Mouse (Mus musculus) splenic B cell, adult 2 months (primary cell): ENCODE results near the gene Stip1.
A peak's percentile ranks its signal among the peaks of the same experiment; 100 is the strongest.
"Not testable (repeated sequence)": the region's sequence is repeated elsewhere in the genome, so short reads cannot be mapped to it uniquely, and the experiment has no call there.

ENCODE experiments used
- DNase-seq: peaks from one replicate; pipeline ENCODE4 v3.0.0-alpha.2; 2011; ENCODE audit warnings: low read depth, low spot score
- H3K27me3 ChIP-seq: 2 replicates; pipeline ENCODE4 v1.6.1; 2012; ENCODE audit warnings: mild to moderate bottlenecking, low read length, moderate library complexity, mixed read lengths; ENCODE audit not compliant: control insufficient read depth, poor library complexity, insufficient read depth, severe bottlenecking
- H3K36me3 ChIP-seq: 2 replicates; pipeline ENCODE4 v1.6.1; 2012; ENCODE audit warnings: mild to moderate bottlenecking, low read length, moderate library complexity, mixed read lengths; ENCODE audit not compliant: control insufficient read depth, poor library complexity, insufficient read depth, severe bottlenecking

Stip1 gene

GRCm38 (mm10) chr19:7013984-7014383 lies 25.8 kb downstream of the Stip1 start:
- H3K27me3 ChIP-seq: no peaks in the 10 kb centered on the region
- peaks cover 14% of the 10 kb centered on the region; the same call in 1 of the 2 replicates for H3K36me3 ChIP-seq
- DNase-seq: no peak

GRCm38 (mm10) chr19:7012426-7012825 lies 27.3 kb downstream of the Stip1 start:
- no peaks in the 10 kb centered on the region for H3K27me3 ChIP-seq
- H3K36me3 ChIP-seq: peaks cover 14% of the 10 kb centered on the region; the same call in 1 of the 2 replicates
- DNase-seq: no peak

DNA sequence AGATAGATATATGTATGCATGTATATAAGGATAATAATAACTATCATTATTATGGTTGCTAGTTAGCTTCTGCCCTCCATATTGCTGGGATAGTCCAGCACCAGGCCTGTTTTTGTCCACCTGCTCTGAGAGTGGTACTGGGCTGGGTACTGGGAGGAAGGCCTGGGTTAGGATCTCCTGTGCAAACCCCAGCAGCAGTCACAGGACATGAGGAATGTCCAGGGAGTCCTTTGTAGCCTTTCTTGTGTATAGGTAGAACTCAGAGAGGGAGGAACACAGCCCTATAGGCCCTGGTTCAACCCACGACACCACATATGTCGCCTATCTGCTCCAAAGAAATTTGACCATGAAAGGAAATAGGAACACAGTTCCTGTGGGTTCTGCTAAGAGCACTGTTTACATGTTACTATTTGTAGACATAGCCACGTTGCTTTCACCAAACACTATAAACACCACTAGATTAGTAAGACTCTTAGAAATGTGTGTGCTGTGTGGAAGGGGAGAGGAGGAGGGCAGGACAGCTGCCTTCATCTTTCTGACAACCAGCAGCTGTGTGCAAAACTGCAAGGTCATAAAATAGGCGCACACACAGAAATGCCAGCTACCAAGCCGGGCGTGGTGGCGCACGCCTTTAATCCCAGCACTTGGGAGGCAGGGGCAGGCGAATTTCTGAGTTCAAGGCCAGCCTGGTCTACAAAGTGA lies 32.7 kb downstream of the Stip1 start:
- no peak for DNase-seq
- Histone ChIP-seq H3K36me3 (peaks cover 3% of the 10 kb centered on the region), H3K27me3 (no peaks in the 10 kb centered on the region)

DNA sequence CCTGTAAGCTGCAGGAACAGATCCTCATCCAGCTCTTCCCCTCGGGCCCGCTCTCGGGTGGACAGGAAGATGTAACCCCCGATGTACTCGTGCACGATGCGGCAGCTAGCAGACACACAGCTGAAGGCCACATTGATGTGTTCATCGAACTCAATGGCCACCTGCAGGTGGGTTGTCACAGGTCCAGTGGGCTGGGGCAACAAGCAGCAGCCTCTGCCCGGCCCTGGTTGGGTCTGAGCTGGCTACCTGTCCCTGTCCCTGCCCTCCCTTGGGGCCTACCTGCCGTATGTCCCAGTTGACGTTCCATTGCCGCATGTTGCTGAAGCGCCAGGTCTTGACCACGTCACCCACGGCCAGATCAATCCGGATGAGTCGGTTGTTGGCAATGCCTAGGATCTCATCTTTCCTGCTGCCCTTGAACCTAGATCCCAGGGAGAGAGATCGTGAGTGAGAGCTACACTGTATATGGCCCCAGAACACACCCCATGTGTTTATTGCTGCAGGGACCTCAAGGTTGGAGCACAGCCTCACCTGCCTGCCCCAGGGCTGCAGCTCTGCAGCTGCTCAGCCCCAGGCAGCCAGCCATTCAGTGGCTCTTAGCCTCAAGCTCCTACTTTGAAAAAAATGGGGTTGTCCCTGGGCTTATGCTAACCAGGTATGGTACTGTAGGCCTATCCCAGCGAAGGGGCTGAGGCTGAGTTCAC lies 40.3 kb downstream of the Stip1 start:
- Histone ChIP-seq H3K27me3 (no peaks in the 10 kb centered on the region), H3K36me3 (peaks cover 11% of the 10 kb centered on the region)
- no peak for DNase-seq

GRCm38 (mm10) chr19:6997721-6998290 lies 42.0 kb downstream of the Stip1 start:
- no peaks in the 10 kb centered on the region for H3K27me3 ChIP-seq
- no peak for DNase-seq
- H3K36me3 ChIP-seq: peaks cover 10% of the 10 kb centered on the region

- DNase-seq: peak; percentile 61
- H3K36me3 ChIP-seq: peaks cover 7% of the 10 kb centered on the region
- H3K27me3 ChIP-seq: no peaks in the 10 kb centered on the region
Measured at GRCm38 (mm10) chr19:6996006-6996405, 43.8 kb downstream of the Stip1 start, which contains the start of the genes Nudt22 and Trpt1. Gene Nudt22 (minus strand): TSS chr19:6996117. Gene Trpt1 (plus strand): TSS chr19:6996131.

DNA sequence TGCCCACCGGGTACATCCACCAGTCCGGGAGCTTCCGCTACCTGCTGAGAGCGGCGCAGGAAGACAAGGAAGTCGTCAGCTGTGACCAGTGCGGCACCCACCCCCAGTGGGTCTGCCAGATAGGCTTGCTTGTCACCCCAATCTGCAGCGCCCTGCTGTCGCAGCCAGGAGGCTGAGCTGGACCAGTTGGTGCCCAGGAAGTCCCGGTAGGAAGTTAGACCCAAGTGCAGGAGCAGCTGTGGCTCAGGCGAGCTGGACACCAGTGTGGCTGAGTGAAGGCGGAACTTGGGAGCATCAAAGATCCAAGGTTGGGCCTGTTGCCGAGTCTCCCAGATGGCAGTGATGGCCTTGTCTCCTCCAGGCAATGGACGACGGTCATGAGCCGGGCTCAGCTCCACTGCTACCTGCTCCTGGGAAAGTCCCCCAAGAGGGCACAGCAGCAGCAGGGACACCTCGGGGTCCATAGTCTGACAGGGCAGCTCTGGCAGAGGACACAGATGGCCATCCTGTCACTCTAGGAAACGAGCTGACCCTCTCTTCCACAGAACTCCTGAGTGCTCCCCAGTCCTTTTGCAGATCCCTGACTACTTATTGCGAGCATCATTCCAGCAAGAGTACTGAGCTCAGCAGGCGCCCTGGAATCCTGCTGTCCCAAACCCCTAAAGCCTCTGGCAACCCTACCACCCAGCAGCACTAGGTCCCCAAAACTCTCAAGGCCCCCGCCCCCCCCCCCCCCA lies 44.3 kb downstream of the Stip1 start:
- Histone ChIP-seq H3K36me3 (peaks cover 7% of the 10 kb centered on the region), H3K27me3 (no peaks in the 10 kb centered on the region)
- DNase-seq: no peak

DNA sequence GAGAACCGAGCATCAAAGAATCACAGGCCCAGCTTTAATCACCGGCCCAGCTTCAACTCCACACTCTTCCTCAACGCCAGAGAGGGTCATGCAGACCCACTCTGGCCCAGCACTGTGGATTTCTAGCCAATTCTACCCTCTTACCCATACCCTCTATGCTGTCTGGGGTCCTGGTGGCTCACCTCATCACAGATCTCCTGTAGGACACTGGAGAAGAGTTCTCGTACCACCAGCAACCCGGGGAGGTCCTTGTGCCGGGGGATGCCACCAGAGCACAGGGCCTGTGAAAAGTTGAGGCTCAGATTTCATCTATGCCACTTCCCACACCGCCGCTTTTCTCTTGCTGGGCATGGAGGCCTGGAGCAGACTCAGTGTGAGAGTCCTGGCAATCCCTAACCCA lies 45.3 kb downstream of the Stip1 start:
- peaks cover 4% of the 10 kb centered on the region for H3K36me3 ChIP-seq

DNA sequence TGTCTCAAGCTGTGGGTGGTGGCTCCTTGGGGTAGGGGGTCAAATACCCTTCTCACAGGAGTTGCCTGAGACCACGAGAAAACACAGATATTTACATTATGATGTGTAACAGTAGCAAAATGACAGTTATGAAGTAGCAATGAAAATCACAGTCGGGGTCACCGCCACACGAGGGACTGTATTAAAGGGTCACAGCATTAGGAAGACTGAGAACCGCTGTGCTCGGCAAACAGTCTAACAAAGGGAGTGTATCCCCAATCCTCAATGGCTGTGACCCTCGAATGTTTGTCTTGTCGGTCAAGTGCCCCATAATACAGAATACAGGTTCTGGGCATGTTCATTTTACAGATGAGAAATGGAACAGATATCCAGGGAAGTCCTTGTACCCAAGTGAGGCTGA lies 45.8 kb downstream of the Stip1 start:
- H3K36me3 ChIP-seq: no peaks in the 10 kb centered on the region; the same call in 1 of the 2 replicates
- no peak for DNase-seq
- no peaks in the 10 kb centered on the region for H3K27me3 ChIP-seq

More for the DNA sequence above, 45.3 kb downstream of the Stip1 start:
- DNase-seq: no peak
- H3K27me3 ChIP-seq: no peaks in the 10 kb centered on the region

DNA sequence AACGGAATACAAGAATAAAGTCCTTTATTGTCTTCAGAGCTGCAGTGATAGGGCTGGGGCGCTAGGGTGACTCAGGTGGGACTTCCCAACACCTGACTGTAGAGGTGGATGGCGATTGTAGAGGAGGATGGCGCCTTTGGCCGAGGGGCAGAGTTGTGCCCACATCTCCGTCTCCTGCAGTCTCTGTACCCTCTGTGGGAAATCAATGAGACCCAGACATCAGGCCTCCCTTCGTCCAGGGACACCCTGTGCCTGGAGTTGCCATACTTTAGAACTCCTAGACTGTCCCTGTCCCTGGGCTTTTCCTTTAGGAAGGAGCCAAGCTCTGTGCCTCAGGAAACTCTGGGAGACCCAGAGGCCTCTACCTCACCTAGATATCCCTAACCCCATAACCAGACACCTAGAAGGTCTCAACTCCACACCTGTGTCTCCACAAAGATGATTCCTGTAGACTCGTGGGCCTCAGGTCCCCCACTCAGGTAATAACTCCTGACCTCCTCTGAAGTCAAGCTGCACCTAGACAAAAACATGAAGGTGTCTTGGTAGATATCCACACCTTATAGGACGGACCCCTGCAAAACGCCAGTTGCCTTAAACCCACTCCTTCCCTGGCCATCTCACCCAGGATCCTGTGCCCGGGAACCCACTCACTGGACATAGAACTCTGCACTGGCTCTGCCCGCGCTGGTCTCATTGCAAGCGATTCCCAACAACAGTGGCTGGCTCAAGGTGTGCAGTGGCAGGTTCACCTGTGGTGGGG lies 46.6 kb downstream of the Stip1 start:
- H3K36me3 ChIP-seq: no peaks in the 10 kb centered on the region
- peak; percentile 31 for DNase-seq

DNA sequence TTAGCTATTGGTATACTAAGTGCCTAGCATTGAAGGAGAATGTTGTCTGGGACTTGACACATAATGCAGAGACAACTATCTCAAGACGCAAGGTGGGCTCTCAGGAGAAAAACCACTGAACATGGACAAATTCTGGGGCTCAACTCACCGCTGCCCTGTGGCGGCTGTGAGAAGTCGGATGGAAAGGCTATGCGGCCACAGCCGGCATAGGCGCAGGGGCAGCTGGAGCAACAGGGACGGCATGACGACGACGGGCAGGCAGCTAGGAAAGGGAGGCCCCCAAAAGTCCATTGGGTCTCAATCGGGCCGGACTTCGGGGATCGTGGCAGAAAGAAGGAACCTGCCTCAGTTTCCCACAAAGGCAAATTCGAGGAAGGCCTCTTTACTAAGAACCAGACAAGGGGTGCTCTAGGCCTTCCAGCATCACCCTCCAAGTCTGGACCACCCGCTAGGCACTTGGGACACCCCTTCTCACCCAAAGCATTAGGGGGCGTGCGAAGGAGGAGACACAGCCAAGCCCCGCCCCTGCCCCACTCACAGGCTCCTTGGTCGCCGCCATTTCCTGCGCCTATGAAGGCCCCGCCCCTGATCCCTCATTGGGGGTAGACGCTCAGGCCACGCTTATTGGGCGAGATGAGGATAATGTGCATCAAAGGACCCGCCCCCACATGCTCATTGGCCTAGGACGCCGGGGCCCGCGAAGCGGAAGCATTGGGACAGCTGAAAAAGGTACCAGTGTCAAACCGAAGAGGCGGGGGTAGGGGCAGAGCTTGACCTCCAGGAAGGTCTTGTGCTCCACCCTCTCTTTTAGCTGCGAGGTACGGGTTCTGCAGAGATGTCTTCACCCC lies 47.5 kb downstream of the Stip1 start, which contains the start of gene Dnajc4:
TSS of gene Dnajc4 (minus strand) at position 562 of the 848 bp plus-strand sequence.
- no peaks in the 10 kb centered on the region for H3K36me3 ChIP-seq
- H3K27me3 ChIP-seq: no peaks in the 10 kb centered on the region
- peak; percentile 98 for DNase-seq

More for the DNA sequence above, 46.6 kb downstream of the Stip1 start:
- H3K27me3 ChIP-seq: no peaks in the 10 kb centered on the region

GRCm38 (mm10) chr19:6991166-6991565 lies 48.6 kb downstream of the Stip1 start:
- not testable (repeated sequence) for DNase-seq, H3K27me3 ChIP-seq, H3K36me3 ChIP-seq

DNA sequence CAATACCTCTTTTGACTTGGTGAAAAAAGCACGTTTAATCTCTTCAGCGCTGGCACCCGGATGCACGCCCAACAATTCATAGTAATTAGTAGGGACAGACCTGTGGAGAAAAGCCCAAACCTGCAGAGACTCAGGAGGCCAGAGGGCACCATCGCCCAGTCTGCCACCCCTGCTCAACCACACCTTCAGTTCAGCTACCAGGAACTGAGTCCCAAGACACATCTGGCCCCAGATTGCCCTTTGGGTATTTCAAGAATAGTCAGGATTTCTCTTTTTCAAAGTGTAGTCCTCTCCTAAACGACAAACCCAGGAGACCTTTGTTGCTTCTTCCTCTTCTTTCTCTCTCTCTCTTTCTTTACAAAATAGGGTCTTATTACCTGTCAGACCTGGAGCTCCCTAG lies 49.1 kb downstream of the Stip1 start:
- DNase-seq: no peak
- Histone ChIP-seq H3K36me3 (no peaks in the 10 kb centered on the region), H3K27me3 (no peaks in the 10 kb centered on the region)
